Mouse (Mus musculus) CH12.LX (cell line): Measurements from ENCODE around the gene Spg20. TPM values are rescaled to one million over a fixed set of nuclear protein-coding genes. Genes with fewer than 3 reads are reported as not detected.

Source experiments
- DNase-seq: peaks from one replicate; pipeline ENCODE4 v3.0.0-alpha.2; 2013; ENCODE audit errors: extremely low read depth
- H3K27ac ChIP-seq: 2 replicates; pipeline ENCODE4 v1.5.1; 2012; ENCODE audit warnings: low read depth, mild to moderate bottlenecking, control low read depth, moderate library complexity; ENCODE audit not compliant: insufficient read depth
- H3K27me3 ChIP-seq: replicated peaks from 2 replicates; pipeline ENCODE3; 2012; ENCODE audit warnings: inconsistent platforms
- H3K36me3 ChIP-seq, 2 experiments: replicated peaks in 1 of 2; 2 replicates each; pipeline versions ENCODE3 to v1.6.1; 2012; ENCODE audit warnings: inconsistent platforms in 1 of 2, low read length in 1 of 2, mild to moderate bottlenecking in 1 of 2, mixed read lengths in 1 of 2, moderate library complexity in 1 of 2; ENCODE audit not compliant: control insufficient read depth in 1 of 2, insufficient read depth in 1 of 2
- H3K4me1 ChIP-seq, 2 experiments: 2 replicates each; pipeline ENCODE4 v1.6.1; 2012; ENCODE audit warnings: inconsistent platforms in 1 of 2, moderate library complexity in 1 of 2; ENCODE audit not compliant: insufficient read depth in 2 of 2, control insufficient read depth in 1 of 2
- H3K4me2 ChIP-seq: 2 replicates; pipeline ENCODE4 v1.6.1; 2012; ENCODE audit warnings: low read depth, mild to moderate bottlenecking, control low read depth; ENCODE audit not compliant: poor library complexity, insufficient read depth, severe bottlenecking
- H3K4me3 ChIP-seq, 3 experiments: fragments of 150-350 bp in 1 of 3; sonication (generic) in 1 of 3; replicated peaks in 1 of 3; 2 replicates each; pipeline versions ENCODE3 to v1.5.1; 2011 to 2012; ENCODE audit warnings: low read depth in 2 of 3, low read length in 2 of 3, mild to moderate bottlenecking in 2 of 3, moderate library complexity in 2 of 3, control low read depth in 1 of 3, improper control_type of control experiment in 1 of 3, inconsistent platforms in 1 of 3, mixed read lengths in 1 of 3; ENCODE audit not compliant: poor library complexity in 1 of 3
- H3K79me2 ChIP-seq: replicated peaks from 2 replicates; pipeline ENCODE4 v1.6.1; 2012; ENCODE audit warnings: mild to moderate bottlenecking, moderate library complexity; ENCODE audit not compliant: control insufficient read depth, poor library complexity, insufficient read depth, severe bottlenecking; ENCODE audit errors: extremely low read depth
- H3K9ac ChIP-seq: 2 replicates; pipeline ENCODE4 v1.6.1; 2012; ENCODE audit warnings: low read depth, mild to moderate bottlenecking, control low read depth, moderate library complexity; ENCODE audit not compliant: insufficient read depth
- H3K9me3 ChIP-seq: replicated peaks from 2 replicates; pipeline ENCODE3; 2012; ENCODE audit warnings: low read length, inconsistent platforms, mixed read lengths
- BHLHE40 ChIP-seq: IDR thresholded peaks from 2 replicates; pipeline ENCODE4 v1.6.1; 2011; ENCODE audit warnings: mild to moderate bottlenecking, low read depth, low read length, improper control_type of control experiment
- CHD2 ChIP-seq: IDR thresholded peaks from 2 replicates; pipeline ENCODE4 v1.6.1; 2011; ENCODE audit warnings: low read length, improper control_type of control experiment
- CTCF ChIP-seq, 2 experiments: IDR thresholded peaks in 1 of 2; conservative IDR thresholded peaks in 1 of 2; 2 replicates each; pipeline ENCODE4 v1.5.1; 2011 to 2012; ENCODE audit warnings: low read depth in 2 of 2, low read length in 2 of 2, improper control_type of control experiment in 1 of 2, inconsistent platforms in 1 of 2, mild to moderate bottlenecking in 1 of 2, moderate library complexity in 1 of 2
- ELF1 ChIP-seq: IDR thresholded peaks from 2 replicates; pipeline ENCODE4 v1.6.1; 2014; ENCODE audit warnings: low read depth, mild to moderate bottlenecking, inconsistent platforms, low read length, improper control_type of control experiment
- EP300 ChIP-seq: IDR thresholded peaks from 2 replicates; pipeline ENCODE4 v1.6.1; 2011; ENCODE audit warnings: low read length, improper control_type of control experiment
- ETS1 ChIP-seq: conservative IDR thresholded peaks from 2 replicates; pipeline ENCODE4 v1.6.1; 2012; ENCODE audit warnings: low read depth, mild to moderate bottlenecking, inconsistent platforms, low read length, improper control_type of control experiment, moderate library complexity
- HCFC1 ChIP-seq: IDR thresholded peaks from 2 replicates; pipeline ENCODE4 v1.6.1; 2012; ENCODE audit warnings: low read depth, mild to moderate bottlenecking, inconsistent platforms, low read length, improper control_type of control experiment
- IRF4 ChIP-seq: IDR thresholded peaks from 2 replicates; pipeline ENCODE4 v1.6.1; 2014; ENCODE audit warnings: low read depth, mild to moderate bottlenecking, inconsistent platforms, low read length, improper control_type of control experiment
- MAFK ChIP-seq: IDR thresholded peaks from 2 replicates; pipeline ENCODE4 v1.6.1; 2011; ENCODE audit warnings: low read length, improper control_type of control experiment; ENCODE audit not compliant: insufficient replicate concordance
- MAX ChIP-seq: IDR thresholded peaks from 2 replicates; pipeline ENCODE4 v1.6.1; 2011; ENCODE audit warnings: low read length, improper control_type of control experiment
- MAZ ChIP-seq: IDR thresholded peaks from 2 replicates; pipeline ENCODE4 v1.6.1; 2012; ENCODE audit warnings: low read depth, mild to moderate bottlenecking, inconsistent platforms, low read length, improper control_type of control experiment, moderate library complexity
- NRF1 ChIP-seq: IDR thresholded peaks from 2 replicates; pipeline ENCODE4 v1.6.1; 2014; ENCODE audit warnings: low read depth, mild to moderate bottlenecking, inconsistent platforms, low read length, improper control_type of control experiment, moderate library complexity
- POLR2A ChIP-seq: IDR thresholded peaks from 2 replicates; pipeline ENCODE4 v1.6.1; 2011; ENCODE audit warnings: low read depth, mild to moderate bottlenecking, improper control_type of control experiment, low read length
- RAD21 ChIP-seq: IDR thresholded peaks from 2 replicates; pipeline ENCODE4 v1.6.1; 2011; ENCODE audit warnings: low read depth, mild to moderate bottlenecking, low read length, improper control_type of control experiment, moderate library complexity
- RCOR1 ChIP-seq: conservative IDR thresholded peaks from 2 replicates; pipeline ENCODE4 v1.6.1; 2012; ENCODE audit warnings: low read depth, mild to moderate bottlenecking, inconsistent platforms, low read length, improper control_type of control experiment
- SMC3 ChIP-seq: IDR thresholded peaks from 2 replicates; pipeline ENCODE4 v1.6.1; 2011; ENCODE audit warnings: low read depth, low read length, improper control_type of control experiment
- ZC3H11A ChIP-seq: IDR thresholded peaks from 2 replicates; pipeline ENCODE4 v1.6.1; 2012; ENCODE audit warnings: low read depth, mild to moderate bottlenecking, inconsistent platforms, low read length, improper control_type of control experiment
- ZKSCAN1 ChIP-seq: IDR thresholded peaks from 2 replicates; pipeline ENCODE4 v1.6.1; 2012; ENCODE audit warnings: low read depth, inconsistent platforms, low read length, improper control_type of control experiment, borderline replicate concordance
- ZNF384 ChIP-seq: IDR thresholded peaks from 2 replicates; pipeline ENCODE4 v1.6.1; 2012; ENCODE audit warnings: low read depth, low read length, improper control_type of control experiment, inconsistent platforms
- dilution Hi-C: fragments of 300-500 bp; cut with MboI; formaldehyde crosslinking; loops from 2 replicates; pipeline ENCODE4 v1.14.3; 2020; ENCODE audit warnings: low sequenced_read_pairs; ENCODE audit not compliant: extremely low pct_unique_long_range_greater_than_20kb, extremely low pct_ligation_motif_present
- in situ Hi-C: fragments of 300-500 bp; cut with MboI; formaldehyde crosslinking; loops from 3 replicates; pipeline ENCODE4 v1.14.3; 2019; ENCODE audit warnings: low sequenced_read_pairs, low pct_ligation_motif_present, low pct_unique_long_range_greater_than_20kb, mixed read lengths
- polyA plus RNA-seq: library from polyadenylated mRNA; unstranded; fragments of >175 nt; gene quantifications from 2 replicates; pipeline ENCODE4 v1.2.1, GENCODE M21; 2012; ENCODE audit warnings: low read depth; ENCODE audit not compliant: insufficient read length
- total RNA-seq, 2 experiments: library from RNA; depleted of rRNA; stranded (reverse); fragments of 300-350 nt in 1 of 2; fragments of >200 nt in 1 of 2; gene quantifications; 2 replicates each; pipeline ENCODE4 v1.2.3; 2012 to 2014

Gene Spg20
- total and polyA plus RNA-seq, 3 experiments, result 31.5 to 43.0 (median 38.2) TPM

- H3K79me2 ChIP-seq, result peaks cover 62% of the 10 kb centered on the region
- H3K9ac ChIP-seq, result no peak overlapping the region
- no peak for DNase-seq
- dilution Hi-C loops (no loop called here), in situ Hi-C loops (no loop called here)
- H3K27ac ChIP-seq, result no peak overlapping the region
- H3K27me3 ChIP-seq, result no peaks in the 10 kb centered on the region
- no peak overlapping the region for H3K4me2 ChIP-seq
- peak in 1 of 2 experiments; percentile 13; a peak in 1 of 4 replicates for TF ChIP-seq CTCF (conservative IDR thresholded peaks at IDR 0.05 in 1 of 2, IDR thresholded peaks at IDR 0.05 in 1 of 2; ENCODE audit: low read depth in 2 of 2, low read length in 2 of 2)
- TF ChIP-seq ZNF384, result peak; percentile 42; the same call in 1 of the 2 replicates
- no peak for TF ChIP-seq BHLHE40
- H3K4me3 ChIP-seq, result no peak overlapping the region
- H3K4me1 ChIP-seq, result peaks cover 7 to 31% of the 10 kb centered on the region in 2 experiments
- H3K36me3 ChIP-seq, result peaks cover 26 to 44% of the 10 kb centered on the region in 2 experiments
- H3K9me3 ChIP-seq, result no peaks in the 10 kb centered on the region
These were observed 3.2 kb downstream of the Spg20 start for GRCm38 (mm10) chr3:55115071-55115470.

- H3K27me3 ChIP-seq, result no peaks in the 10 kb centered on the region
- H3K27ac ChIP-seq, result no peak overlapping the region
- no peak overlapping the region for H3K9ac ChIP-seq
- no peak for DNase-seq
- in situ Hi-C loops, result no loop called here
- no peak overlapping the region for H3K4me3 ChIP-seq
- H3K9me3 ChIP-seq, result no peaks in the 10 kb centered on the region
- no peak for TF ChIP-seq ETS1
- no peak for TF ChIP-seq SMC3
- TF ChIP-seq HCFC1, result no peak
- TF ChIP-seq ZC3H11A, result no peak
- TF ChIP-seq MAFK, result no peak
- no peak for TF ChIP-seq MAX
- no peak for TF ChIP-seq RCOR1
- TF ChIP-seq ELF1, result no peak
- no peak for TF ChIP-seq NRF1
- TF ChIP-seq IRF4, result no peak
- H3K36me3 ChIP-seq, result peaks cover 34 to 53% of the 10 kb centered on the region in 2 experiments
- H3K79me2 ChIP-seq, result peaks cover 70% of the 10 kb centered on the region
- H3K4me1 ChIP-seq, result peaks cover 5 to 31% of the 10 kb centered on the region in 2 experiments
- dilution Hi-C loops, result no loop called here
- no peak overlapping the region for H3K4me2 ChIP-seq
These were observed 4.1 kb downstream of the Spg20 start for GRCm38 (mm10) chr3:55115989-55116388.

- Histone ChIP-seq H3K79me2 (peaks cover 48% of the 10 kb centered on the region), H3K27me3 (no peaks in the 10 kb centered on the region), H3K4me1 (peaks cover 2 to 24% of the 10 kb centered on the region in 2 experiments; a peak in 3 of 4 replicates)
- dilution Hi-C loops, result no loop called here
- TF ChIP-seq SMC3 (no peak), CHD2 (no peak), MAZ (no peak), RAD21 (no peak), EP300 (no peak), HCFC1 (no peak), POLR2A (no peak), ELF1 (no peak), ZKSCAN1 (no peak)
- TF ChIP-seq, all 38 proteins: peak for 0
- no peak overlapping the region for H3K27ac ChIP-seq
- no peak overlapping the region for H3K9ac ChIP-seq
- H3K9me3 ChIP-seq, result no peaks in the 10 kb centered on the region
- peaks cover 59 to 85% of the 10 kb centered on the region in 2 experiments for H3K36me3 ChIP-seq
- no peak overlapping the region for H3K4me2 ChIP-seq
- no peak for DNase-seq
- in situ Hi-C loops, result no loop called here
- no peak overlapping the region for H3K4me3 ChIP-seq
These were observed 7.5 kb downstream of the Spg20 start for GRCm38 (mm10) chr3:55119275-55119898.
